Mouse (Mus musculus) heart, adult 2 months (tissue): Measurements from ENCODE around the gene Dzip1l. TPM values are rescaled to one million over a fixed set of nuclear protein-coding genes. Genes with fewer than 3 reads are reported as not detected.

Experiments used
- DNase-seq, 2 experiments: peaks; one replicate each; pipeline ENCODE4 v3.0.0; 2021
- H3K27ac ChIP-seq: fragments of 200-600 bp; 2 replicates; pipeline ENCODE4 v1.8.1; 2022
- H3K27me3 ChIP-seq: fragments of 200-500 bp; 2 replicates; pipeline ENCODE4 v1.6.1; 2012; ENCODE audit warnings: mild to moderate bottlenecking, low read length, inconsistent platforms, mixed read lengths; ENCODE audit not compliant: control insufficient read depth, insufficient read depth
- H3K36me3 ChIP-seq: fragments of 200-500 bp; 2 replicates; pipeline ENCODE4 v1.6.1; 2012; ENCODE audit warnings: low read length, inconsistent platforms; ENCODE audit not compliant: control insufficient read depth, insufficient read depth
- H3K4me1 ChIP-seq: fragments of 200-500 bp; 2 replicates; pipeline ENCODE4 v1.6.1; 2011; ENCODE audit warnings: low read length; ENCODE audit not compliant: control insufficient read depth, insufficient read depth
- H3K4me3 ChIP-seq: fragments of 200-600 bp; 2 replicates; pipeline ENCODE4 v1.8.1; 2022
- H3K79me2 ChIP-seq: fragments of 200-500 bp; replicated peaks from 2 replicates; pipeline ENCODE4 v1.6.1; 2012; ENCODE audit warnings: mild to moderate bottlenecking, inconsistent platforms, low read length, moderate library complexity, mixed read lengths; ENCODE audit not compliant: control insufficient read depth, insufficient read depth
- H3K9ac ChIP-seq: fragments of 200-500 bp; 2 replicates; pipeline ENCODE4 v1.6.1; 2012; ENCODE audit warnings: low read depth, mild to moderate bottlenecking, control low read depth, inconsistent platforms, low read length, mixed read lengths
- CTCF ChIP-seq: fragments of 200-600 bp; IDR thresholded peaks from 2 replicates; pipeline ENCODE4 v1.8.1; 2022; ENCODE audit warnings: antibody characterized with exemption, mild to moderate bottlenecking, moderate library complexity
- EP300 ChIP-seq: fragments of 200-500 bp; IDR thresholded peaks from 2 replicates; pipeline ENCODE4 v1.6.1; 2011; ENCODE audit warnings: low read depth, low read length, control low read depth; ENCODE audit not compliant: insufficient read depth
- POLR2A ChIP-seq: fragments of 200-500 bp; IDR thresholded peaks from 2 replicates; pipeline ENCODE4 v1.6.1; 2011; ENCODE audit warnings: mild to moderate bottlenecking, low read depth, low read length, control low read depth; ENCODE audit not compliant: insufficient read depth
- WGBS: fragments of 180-500 bp; shearing (Covaris S2); methylation state at CpG from one replicate; pipeline ENCODE4 v1.1.7; 2018; 5-methylcytosine and 5-hydroxymethylcytosine counted together
- intact Hi-C: fragments of 180-260 bp; cut with DNase I; formaldehyde crosslinking; loops from one replicate; pipeline ENCODE4 v1.15.1; 2025
- polyA plus RNA-seq: library from polyadenylated mRNA; depleted of rRNA; stranded (reverse); fragments of >200 nt; gene quantifications from 2 replicates; pipeline ENCODE4 v1.2.3, GENCODE M21; 2012; rRNA removed
- total RNA-seq, 2 experiments: library from RNA; stranded (reverse); gene quantifications; 2 replicates each; pipeline ENCODE4 v1.2.3; 2021

Gene Dzip1l
- total and polyA plus RNA-seq, 3 experiments = 3.2 to 4.6 (median 4.2) TPM

DNA sequence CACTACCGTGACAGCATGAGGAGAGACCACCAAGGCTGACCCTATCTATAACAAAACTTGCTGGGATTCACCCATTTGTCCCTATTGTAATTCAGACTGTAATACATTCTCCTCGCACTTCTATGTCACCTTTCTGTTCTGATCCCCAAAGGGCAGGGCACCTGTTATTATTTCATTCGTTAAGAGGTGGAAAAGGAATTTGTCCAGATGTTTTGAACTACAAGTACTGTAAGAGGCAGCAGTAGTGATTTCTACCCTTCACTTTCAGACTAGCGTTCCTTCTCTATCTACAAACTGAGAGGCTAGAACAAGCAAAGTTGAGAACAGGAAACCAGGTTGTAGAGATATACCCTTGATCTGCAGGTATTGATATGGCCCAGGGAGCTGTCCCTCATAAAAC lies 81.0 kb downstream of the Dzip1l start:
- Histone ChIP-seq H3K9ac (no peak overlapping the region), H3K27me3 (no peaks in the 10 kb centered on the region), H3K27ac (no peak overlapping the region), H3K4me1 (no peaks in the 10 kb centered on the region), H3K4me3 (no peak overlapping the region), H3K79me2 (no peaks in the 10 kb centered on the region), H3K36me3 (no peaks in the 10 kb centered on the region)
- intact Hi-C loops = no loop called here
- no peak for TF ChIP-seq EP300
- no peak for TF ChIP-seq POLR2A
- TF ChIP-seq CTCF = no peak
- no peak for DNase-seq
- WGBS = 72% methylated on average over 4 of the region's 4 CpGs

GRCm38 (mm10) chr9:99717134-99717533 lies 87.8 kb downstream of the Dzip1l start, which contains the start of gene Cldn18:
Cldn18 (minus strand) TSS chr9:99717267.
- no peak for TF ChIP-seq POLR2A
- Histone ChIP-seq H3K4me1 (no peaks in the 10 kb centered on the region), H3K4me3 (no peak within 1 kb of the TSS), H3K36me3 (no peaks in the 10 kb centered on the region), H3K27me3 (no peaks in the 10 kb centered on the region), H3K9ac (no peak within 1 kb of the TSS), H3K79me2 (no peaks in the 10 kb centered on the region), H3K27ac (no peak within 1 kb of the TSS)
- DNase-seq = no peak
- 85% methylated on average over 14 of the region's 14 CpGs for WGBS
- intact Hi-C loops = no loop called here

Other genes starting within 250 kb of the Dzip1l start
- 1 to 10 TPM; 5.1 to 6.6 TPM for gene Mras, start 192.1 kb upstream of the Dzip1l start, total RNA-seq
- gene Mras, start 192.1 kb upstream of the Dzip1l start, polyA plus RNA-seq = 4.7 and 6.4 TPM in 2 replicates
- gene Nme9, start 178.0 kb upstream of the Dzip1l start, total RNA-seq = not detected
- 1.7 TPM in 1 of 2 replicates, not detected in the other for gene Nme9, start 178.0 kb upstream of the Dzip1l start, polyA plus RNA-seq
- gene Armc8, start 60.6 kb upstream of the Dzip1l start, total RNA-seq = 10 to 100 TPM; 17.7 to 18.3 TPM
- 9.8 and 18.0 TPM in 2 replicates for gene Armc8, start 60.6 kb upstream of the Dzip1l start, polyA plus RNA-seq
- gene Dbr1, start 53.7 kb upstream of the Dzip1l start, total RNA-seq = 1 to 10 TPM; 4.5 to 5.8 TPM
- 2.5 and 4.6 TPM in 2 replicates for gene Dbr1, start 53.7 kb upstream of the Dzip1l start, polyA plus RNA-seq
- not detected for gene A4gnt, start 17.0 kb upstream of the Dzip1l start, total RNA-seq
- gene A4gnt, start 17.0 kb upstream of the Dzip1l start, polyA plus RNA-seq = not detected in 2 replicates
- gene Cldn18, start 87.8 kb downstream of the Dzip1l start, total RNA-seq = not detected
- gene Cldn18, start 87.8 kb downstream of the Dzip1l start, polyA plus RNA-seq = 1.2 TPM in 1 of 2 replicates, not detected in the other
- not detected for gene Sox14, start 246.7 kb downstream of the Dzip1l start, total RNA-seq
- gene Sox14, start 246.7 kb downstream of the Dzip1l start, polyA plus RNA-seq = not detected in 2 replicates